Mouse (Mus musculus) lung, postnatal 0 days (tissue): ENCODE results near the gene Aup1.

Source experiments
- CTCF ChIP-seq: IDR thresholded peaks from 2 replicates; pipeline ENCODE4 v1.5.1; 2016; ENCODE audit warnings: antibody characterized with exemption, mild to moderate bottlenecking
- EP300 ChIP-seq: IDR thresholded peaks from 2 replicates; pipeline ENCODE4 v1.6.1; 2016; ENCODE audit warnings: antibody characterized with exemption, mild to moderate bottlenecking, control low read depth

DNA sequence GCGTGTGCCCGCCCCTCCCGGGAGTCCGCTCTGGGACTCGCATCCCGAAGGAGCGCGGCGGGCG is 15.8 kb downstream of the Aup1 start, which contains the start of gene Tlx2:
- TF ChIP-seq CTCF = no peak
- no peak for TF ChIP-seq EP300
